Mouse (Mus musculus) embryonic fibroblast, embryonic 13.5 days (primary cell): Measurements from ENCODE around the gene Rbm6.

Experiments used
- CTCF ChIP-seq: IDR thresholded peaks from 2 replicates; pipeline ENCODE4 v1.5.1; 2011; ENCODE audit warnings: mild to moderate bottlenecking, control low read depth, low read length, moderate library complexity, borderline replicate concordance; ENCODE audit not compliant: insufficient read depth
- POLR2A ChIP-seq: IDR thresholded peaks from 2 replicates; pipeline ENCODE4 v1.6.1; 2011; ENCODE audit warnings: low read depth, mild to moderate bottlenecking, control low read depth, low read length, moderate library complexity

DNA sequence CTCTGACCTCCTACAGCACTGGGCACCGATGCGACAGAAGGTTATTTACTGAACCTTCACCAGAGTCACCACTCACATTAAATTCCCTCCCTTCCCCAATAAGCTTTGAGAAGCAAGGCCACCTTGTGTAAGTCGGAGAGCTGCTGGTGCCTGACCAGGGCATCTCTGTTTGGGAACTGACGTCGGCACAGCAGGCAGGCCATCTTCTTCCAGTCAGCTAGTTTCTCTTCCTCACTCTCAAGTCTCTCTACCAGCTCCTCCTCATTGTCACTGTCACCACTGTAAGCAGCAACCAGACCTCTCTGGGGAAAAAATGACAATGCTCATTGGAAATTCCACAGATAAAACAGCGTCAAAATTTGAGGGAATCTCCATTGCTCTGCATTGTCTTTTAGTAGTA lies 129.0 kb downstream of the Rbm6 start:
- no peak for TF ChIP-seq CTCF
- no peak for TF ChIP-seq POLR2A
